Mouse (Mus musculus) limb, embryonic 11.5 days (tissue): Measurements from ENCODE around the gene Fgfr2. TPM values are rescaled to one million over a fixed set of nuclear protein-coding genes. Genes with fewer than 3 reads are reported as not detected.
A peak's percentile ranks its signal among the peaks of the same experiment; 100 is the strongest.

ENCODE experiments used
- ATAC-seq: fragments of 200-750 bp; cut with Nextera tagmentation; 2 replicates; pipeline ENCODE4 v1.8.0; 2017; ENCODE audit warnings: low read depth; ENCODE audit not compliant: insufficient number of reproducible peaks, low FRiP score, low TSS enrichment
- DNase-seq: peaks from one replicate; pipeline ENCODE4 v3.0.0-alpha.2; 2015; ENCODE audit warnings: low spot score
- H3K27ac ChIP-seq: fragments of 300-500 bp; sonication (generic); replicated peaks from 2 replicates; pipeline ENCODE4 v1.5.1; 2014; ENCODE audit warnings: low read depth, mild to moderate bottlenecking, low read length
- H3K27me3 ChIP-seq: fragments of 300-500 bp; sonication (generic); 2 replicates; pipeline ENCODE4 v1.6.1; 2014; ENCODE audit warnings: mild to moderate bottlenecking, low read length, mixed read lengths; ENCODE audit not compliant: control insufficient read depth, insufficient read depth
- H3K36me3 ChIP-seq: fragments of 300-500 bp; sonication (generic); 2 replicates; pipeline ENCODE4 v1.6.1; 2014; ENCODE audit warnings: mild to moderate bottlenecking, low read length, moderate library complexity, mixed read lengths; ENCODE audit not compliant: control insufficient read depth, insufficient read depth
- H3K4me1 ChIP-seq: fragments of 300-500 bp; sonication (generic); 2 replicates; pipeline ENCODE4 v1.6.1; 2014; ENCODE audit warnings: low read length, mixed read lengths; ENCODE audit not compliant: control insufficient read depth, insufficient read depth
- H3K4me2 ChIP-seq: fragments of 300-500 bp; sonication (generic); 2 replicates; pipeline ENCODE4 v1.6.1; 2014; ENCODE audit warnings: low read depth, mild to moderate bottlenecking, moderate library complexity; ENCODE audit not compliant: severe bottlenecking
- H3K4me3 ChIP-seq: fragments of 300-500 bp; sonication (generic); 2 replicates; pipeline ENCODE4 v1.5.1; 2014; ENCODE audit warnings: low read depth, low read length
- H3K9ac ChIP-seq: fragments of 300-500 bp; sonication (generic); 2 replicates; pipeline ENCODE4 v1.6.1; 2014; ENCODE audit warnings: mild to moderate bottlenecking, low read length
- H3K9me3 ChIP-seq: fragments of 300-500 bp; sonication (generic); 2 replicates; pipeline ENCODE4 v1.6.1; 2016; ENCODE audit warnings: low read length; ENCODE audit not compliant: control insufficient read depth
- WGBS: fragments of 180-500 bp; shearing (Covaris S2); extraction: QIAGEN DNeasy Blood & Tissue Kit; methylation state at CpG from one replicate; pipeline ENCODE4 v1.1.7; 2014; 5-methylcytosine and 5-hydroxymethylcytosine counted together
- polyA plus RNA-seq: library from polyadenylated mRNA; unstranded; fragments of >200 nt; fragmentation: Nextera tagmentation; extraction: Ambion mirVana; gene quantifications from 2 replicates; pipeline ENCODE4 v1.2.1, GENCODE M21; 2014

Fgfr2 gene
- polyA plus RNA-seq, 1 experiment from 2014 or later = 60.1 TPM

- WGBS = 63% methylated on average over 8 of the region's 8 CpGs
- no peak overlapping the region for H3K4me3 ChIP-seq
- H3K9me3 ChIP-seq = no peaks in the 10 kb centered on the region
- H3K9ac ChIP-seq = no peak overlapping the region
- ATAC-seq = no peak
- H3K4me2 ChIP-seq = no peak overlapping the region
- no peak for DNase-seq
- H3K27me3 ChIP-seq = no peaks in the 10 kb centered on the region
- H3K4me1 ChIP-seq = no peaks in the 10 kb centered on the region
- H3K36me3 ChIP-seq = no peaks in the 10 kb centered on the region
- H3K27ac ChIP-seq = no peak overlapping the region
Observed at GRCm38 (mm10) chr7:131184339-131184738, 1938.8 kb downstream of the Fgfr2 start.

GRCm38 (mm10) chr7:131182685-131183084, 1940.5 kb downstream of the Fgfr2 start:
- Histone ChIP-seq H3K4me1 (no peaks in the 10 kb centered on the region), H3K36me3 (no peaks in the 10 kb centered on the region), H3K27ac (no peak overlapping the region), H3K27me3 (no peaks in the 10 kb centered on the region), H3K4me2 (no peak overlapping the region), H3K9ac (no peak overlapping the region), H3K9me3 (no peaks in the 10 kb centered on the region), H3K4me3 (no peak overlapping the region)
- DNase-seq = peak; percentile 51
- ATAC-seq = no peak
- 48% methylated on average over 4 of the region's 4 CpGs for WGBS

GRCm38 (mm10) chr7:131174121-131174520, 1949.0 kb downstream of the Fgfr2 start, which contains the start of gene 5430419D17Rik:
TSS of gene 5430419D17Rik (plus strand) at chr7:131174402.
- 90% methylated on average over 9 of the region's 9 CpGs for WGBS
- ATAC-seq (no peak), DNase-seq (no peak)
- no peak within 1 kb of the TSS for H3K4me2 ChIP-seq
- no peaks in the 10 kb centered on the region for H3K4me1 ChIP-seq
- no peaks in the 10 kb centered on the region for H3K9me3 ChIP-seq
- H3K27me3 ChIP-seq = no peaks in the 10 kb centered on the region
- H3K4me3 ChIP-seq = no peak within 1 kb of the TSS
- no peak within 1 kb of the TSS for H3K27ac ChIP-seq
- no peak within 1 kb of the TSS for H3K9ac ChIP-seq
- no peaks in the 10 kb centered on the region for H3K36me3 ChIP-seq

GRCm38 (mm10) chr7:131169099-131169498, 1954.1 kb downstream of the Fgfr2 start:
- Histone ChIP-seq H3K4me1 (no peaks in the 10 kb centered on the region), H3K9ac (no peak overlapping the region), H3K27ac (no peak overlapping the region), H3K4me3 (no peak overlapping the region), H3K4me2 (no peak overlapping the region), H3K9me3 (no peaks in the 10 kb centered on the region), H3K27me3 (no peaks in the 10 kb centered on the region), H3K36me3 (no peaks in the 10 kb centered on the region)
- ATAC-seq (no peak), DNase-seq (no peak)
- 70% methylated on average over 2 of the region's 2 CpGs for WGBS

GRCm38 (mm10) chr7:131167771-131168170, 1955.4 kb downstream of the Fgfr2 start:
- Histone ChIP-seq H3K27me3 (no peaks in the 10 kb centered on the region), H3K4me3 (no peak overlapping the region), H3K4me1 (no peaks in the 10 kb centered on the region), H3K9ac (no peak overlapping the region), H3K9me3 (no peaks in the 10 kb centered on the region), H3K4me2 (no peak overlapping the region), H3K36me3 (no peaks in the 10 kb centered on the region), H3K27ac (no peak overlapping the region)
- ATAC-seq (no peak), DNase-seq (no peak)
- WGBS = 79% methylated on average over 3 of the region's 3 CpGs

- no peaks in the 10 kb centered on the region for H3K4me1 ChIP-seq
- no peak for DNase-seq
- H3K27ac ChIP-seq = no peak overlapping the region
- no peaks in the 10 kb centered on the region for H3K9me3 ChIP-seq
- WGBS = 74% methylated on average over 7 of the region's 7 CpGs
- H3K36me3 ChIP-seq = no peaks in the 10 kb centered on the region
- ATAC-seq = no peak
- no peak overlapping the region for H3K9ac ChIP-seq
- H3K27me3 ChIP-seq = no peaks in the 10 kb centered on the region
- no peak overlapping the region for H3K4me3 ChIP-seq
- no peak overlapping the region for H3K4me2 ChIP-seq
Observed at GRCm38 (mm10) chr7:131162251-131162650, 1960.9 kb downstream of the Fgfr2 start.

GRCm38 (mm10) chr7:131153044-131153443, 1970.1 kb downstream of the Fgfr2 start:
- Histone ChIP-seq H3K27ac (no peak overlapping the region), H3K4me2 (no peak overlapping the region), H3K4me1 (no peaks in the 10 kb centered on the region), H3K36me3 (no peaks in the 10 kb centered on the region), H3K9me3 (no peaks in the 10 kb centered on the region), H3K27me3 (no peaks in the 10 kb centered on the region), H3K9ac (no peak overlapping the region), H3K4me3 (no peak overlapping the region)
- ATAC-seq (no peak), DNase-seq (no peak)
- 83% methylated on average over 5 of the region's 5 CpGs for WGBS

- DNase-seq = no peak
- no peak overlapping the region for H3K9ac ChIP-seq
Observed at GRCm38 (mm10) chr7:131150179-131150578, 1973.0 kb downstream of the Fgfr2 start.

GRCm38 (mm10) chr7:131146214-131146613, 1976.9 kb downstream of the Fgfr2 start, which contains the start of gene 4933402N03Rik:
TSS of gene 4933402N03Rik (minus strand) at chr7:131146314.
- no peak within 1 kb of the TSS for H3K9ac ChIP-seq
- ATAC-seq (no peak), DNase-seq (no peak)
- no peaks in the 10 kb centered on the region for H3K36me3 ChIP-seq
- H3K27me3 ChIP-seq = no peaks in the 10 kb centered on the region
- H3K4me3 ChIP-seq = no peak within 1 kb of the TSS
- no peak within 1 kb of the TSS for H3K4me2 ChIP-seq
- H3K27ac ChIP-seq = no peak within 1 kb of the TSS
- H3K9me3 ChIP-seq = no peaks in the 10 kb centered on the region
- H3K4me1 ChIP-seq = no peaks in the 10 kb centered on the region
- WGBS = 73% methylated on average over 2 of the region's 2 CpGs

More at GRCm38 (mm10) chr7:131150179-131150578, 1973.0 kb downstream of the Fgfr2 start:
- 94% methylated on average over 3 of the region's 3 CpGs for WGBS
- Histone ChIP-seq H3K4me1 (no peaks in the 10 kb centered on the region), H3K4me3 (no peak overlapping the region), H3K27me3 (no peaks in the 10 kb centered on the region), H3K27ac (no peak overlapping the region), H3K36me3 (no peaks in the 10 kb centered on the region), H3K4me2 (no peak overlapping the region), H3K9me3 (no peaks in the 10 kb centered on the region)
- no peak for ATAC-seq
